8 mouse cellular contexts compared by ENCODE assay signal in genomic region chr1:40844616-40845015, GRCm38 (mm10). TPM values are rescaled to one million over a fixed set of nuclear protein-coding genes. Genes with fewer than 3 reads are reported as not detected.
DNase-seq lines count a peak whose midpoint lies in the region; ATAC-seq lines count a peak whose summit lies in the region.

No protein-coding gene starts in this region.

- peak; percentile 51 for DNase-seq in midbrain, embryonic 10.5 days (ENCODE audit: low spot score)
- peak; percentile 51 to 61 for DNase-seq in adrenal gland, adult 18-20 months (ENCODE audit: low spot score in 2 of 2)
- DNase-seq in embryo, embryonic 9.5 days (ENCODE audit: extremely low spot score) = peak; percentile 50
- DNase-seq in heart, postnatal 14 days = peak; percentile 66 to 75
- DNase-seq in layer of hippocampus, postnatal 14 days (ENCODE audit: low spot score in 2 of 2) = peak; percentile 65 to 71
- DNase-seq in midbrain, embryonic 11.5 days (ENCODE audit: low spot score, missing footprints) = peak; percentile 93
- DNase-seq in thymus, postnatal 25 days = peak; percentile 17

- H3K9ac ChIP-seq in midbrain, embryonic 13.5 days (replicated peaks) = no peak overlapping the region
- H3K9ac ChIP-seq in midbrain, embryonic 11.5 days (ENCODE audit: low read length) = no peak overlapping the region

- H3K4me3 ChIP-seq in midbrain, embryonic 10.5 days = no peak overlapping the region
- H3K4me3 ChIP-seq in midbrain, embryonic 13.5 days (replicated peaks) = no peak overlapping the region
- H3K4me3 ChIP-seq in midbrain, embryonic 11.5 days (ENCODE audit: low read depth, low read length) = no peak overlapping the region

- no peak overlapping the region for H3K27ac ChIP-seq in midbrain, embryonic 10.5 days (replicated peaks)
- H3K27ac ChIP-seq in midbrain, embryonic 13.5 days = no peak overlapping the region
- no peak overlapping the region for H3K27ac ChIP-seq in midbrain, embryonic 11.5 days (ENCODE audit: low read depth, low read length)

- H3K27me3 ChIP-seq in midbrain, embryonic 10.5 days (ENCODE audit: low read depth, poor library complexity, severe bottlenecking) = no peaks in the 10 kb centered on the region
- no peaks in the 10 kb centered on the region for H3K27me3 ChIP-seq in midbrain, embryonic 13.5 days
- no peaks in the 10 kb centered on the region for H3K27me3 ChIP-seq in midbrain, embryonic 11.5 days (ENCODE audit: control insufficient read depth, insufficient read depth, low read length)

- H3K9me3 ChIP-seq in midbrain, embryonic 10.5 days (replicated peaks) = no peaks in the 10 kb centered on the region
- no peaks in the 10 kb centered on the region for H3K9me3 ChIP-seq in midbrain, embryonic 13.5 days
- no peaks in the 10 kb centered on the region for H3K9me3 ChIP-seq in midbrain, embryonic 11.5 days (ENCODE audit: control insufficient read depth, low read length)

- H3K36me3 ChIP-seq in midbrain, embryonic 10.5 days = no peaks in the 10 kb centered on the region
- H3K36me3 ChIP-seq in midbrain, embryonic 13.5 days = no peaks in the 10 kb centered on the region
- H3K36me3 ChIP-seq in midbrain, embryonic 11.5 days (ENCODE audit: control insufficient read depth, insufficient read depth, low read length) = no peaks in the 10 kb centered on the region

- intact Hi-C loops in heart, postnatal 14 days (cut with DNase I) = loop anchor here (1.0 kb wide), 1 partner anchor 42 kb away; no protein-coding TSS in a partner anchor

- H3K4me1 ChIP-seq in midbrain, embryonic 10.5 days = 0 out of 2 replicates have a peak, but pooled peaks cover 4% of the 10 kb centered on the region
- no peaks in the 10 kb centered on the region for H3K4me1 ChIP-seq in midbrain, embryonic 13.5 days (replicated peaks)
- H3K4me1 ChIP-seq in midbrain, embryonic 11.5 days (ENCODE audit: control insufficient read depth, insufficient read depth, low read length) = no peaks in the 10 kb centered on the region

- no peak overlapping the region for H3K4me2 ChIP-seq in midbrain, embryonic 13.5 days (replicated peaks)
- no peak overlapping the region for H3K4me2 ChIP-seq in midbrain, embryonic 11.5 days

- ATAC-seq in midbrain, embryonic 13.5 days = no peak
- peak; percentile 40; the same call in 1 of the 2 replicates for ATAC-seq in midbrain, embryonic 11.5 days (ENCODE audit: low FRiP score)

RNA-seq across cellular contexts. Expression of gene Tmem182, which starts 39.2 kb away (rescaled TPM):
- not detected in 2 replicates for polyA plus RNA-seq in midbrain, embryonic 10.5 days (2016; fragmentation: Nextera tagmentation; extraction: Ambion mirVana)
- polyA plus RNA-seq in midbrain, embryonic 13.5 days (2015; fragmentation: Nextera tagmentation; extraction: Ambion mirVana) = 0.05 TPM in 1 of 2 replicates, not detected in the other
- 10 to 100 TPM in 1 of 2 experiments, 1 to 10 TPM in 1; 1.7 to 17.0 TPM for total RNA-seq in adrenal gland, adult 18-20 months (2021)
- 100 to 1,000 TPM; 125 to 135 TPM for total RNA-seq in heart, postnatal 14 days (2021)
- total RNA-seq in layer of hippocampus, postnatal 14 days (2021) = under 1 TPM; 0.39 to 0.67 TPM
- polyA plus RNA-seq in midbrain, embryonic 11.5 days (2014; fragmentation: Nextera tagmentation; extraction: Ambion mirVana) = 0.11 TPM in 1 of 2 replicates, not detected in the other

RNA-seq across cellular contexts. Expression of gene Mfsd9, which starts 54.1 kb away (rescaled TPM):
- 2.8 and 3.2 TPM in 2 replicates for polyA plus RNA-seq in midbrain, embryonic 10.5 days (2016; fragmentation: Nextera tagmentation; extraction: Ambion mirVana)
- 4.0 and 5.0 TPM in 2 replicates for polyA plus RNA-seq in midbrain, embryonic 13.5 days (2015; fragmentation: Nextera tagmentation; extraction: Ambion mirVana)
- total RNA-seq in adrenal gland, adult 18-20 months (2021) = 1 to 10 TPM; 1.6 to 2.2 TPM
- total RNA-seq in heart, postnatal 14 days (2021) = under 1 TPM; 0.48 to 0.63 TPM
- 1 to 10 TPM; 5.3 to 5.6 TPM for total RNA-seq in layer of hippocampus, postnatal 14 days (2021)
- 3.0 and 4.0 TPM in 2 replicates for polyA plus RNA-seq in midbrain, embryonic 11.5 days (2014; fragmentation: Nextera tagmentation; extraction: Ambion mirVana)

Comparison
In these comparisons a context has a peak if more than half of its experiments do, and no peak if none do; other contexts are left out.
1. DNase-seq: peak in every context shown above with its lines; median percentile 93 in midbrain, embryonic 11.5 days; 70 in heart, postnatal 14 days; 68 in layer of hippocampus, postnatal 14 days; 56 in adrenal gland, adult 18-20 months; 51 in midbrain, embryonic 10.5 days; 50 in embryo, embryonic 9.5 days; 17 in thymus, postnatal 25 days.
2. RNA of gene Tmem182, which starts 39.2 kb away (total RNA-seq): 125 to 135 TPM in heart, postnatal 14 days; 1.7 to 17.0 TPM in adrenal gland, adult 18-20 months and 0.39 to 0.67 TPM in layer of hippocampus, postnatal 14 days; every median in the first group is over 4 times any median in the second.